Mouse (Mus musculus): ENCODE measurements at regions not wholly inside any gene's neighbourhood (a gene's known extent, or its start where the extent isn't known, plus 50 kb on each side); places are given as distances from the start of the nearest gene placed in this dataset.

- DNase-seq, result no peak
Measured at GRCm38 (mm10) chr4:54611990-54612980, 332.6 kb upstream of the Zfp462 start.

- no peak for DNase-seq
Measured at GRCm38 (mm10) chr4:54613076-54613475, 331.8 kb upstream of the Zfp462 start.

- no peak for DNase-seq
Measured at GRCm38 (mm10) chr4:54613611-54614010, 331.2 kb upstream of the Zfp462 start.

GRCm38 (mm10) chr4:54615886-54616285 lies 329.0 kb upstream of the Zfp462 start:
- DNase-seq, result no peak

GRCm38 (mm10) chr4:54624024-54624873 lies 320.6 kb upstream of the Zfp462 start:
- DNase-seq, result no peak

GRCm38 (mm10) chr4:54636986-54637641 lies 307.7 kb upstream of the Zfp462 start:
- DNase-seq, result no peak

GRCm38 (mm10) chr4:54646033-54646432 lies 298.8 kb upstream of the Zfp462 start:
- no peak for DNase-seq

- DNase-seq, result no peak
Measured at GRCm38 (mm10) chr4:54646459-54646858, 298.4 kb upstream of the Zfp462 start.

- DNase-seq, result no peak
Measured at GRCm38 (mm10) chr4:54648254-54648653, 296.6 kb upstream of the Zfp462 start.

GRCm38 (mm10) chr4:54651646-54652110 lies 293.2 kb upstream of the Zfp462 start:
- no peak for DNase-seq

- DNase-seq, result no peak
Measured at GRCm38 (mm10) chr4:54652111-54653021, 292.5 kb upstream of the Zfp462 start.

GRCm38 (mm10) chr4:54653097-54653776 lies 291.6 kb upstream of the Zfp462 start:
- DNase-seq, result no peak

Data from liver (tissue).